Mouse (Mus musculus): ENCODE measurements around the gene Nfkbil1.

DNA sequence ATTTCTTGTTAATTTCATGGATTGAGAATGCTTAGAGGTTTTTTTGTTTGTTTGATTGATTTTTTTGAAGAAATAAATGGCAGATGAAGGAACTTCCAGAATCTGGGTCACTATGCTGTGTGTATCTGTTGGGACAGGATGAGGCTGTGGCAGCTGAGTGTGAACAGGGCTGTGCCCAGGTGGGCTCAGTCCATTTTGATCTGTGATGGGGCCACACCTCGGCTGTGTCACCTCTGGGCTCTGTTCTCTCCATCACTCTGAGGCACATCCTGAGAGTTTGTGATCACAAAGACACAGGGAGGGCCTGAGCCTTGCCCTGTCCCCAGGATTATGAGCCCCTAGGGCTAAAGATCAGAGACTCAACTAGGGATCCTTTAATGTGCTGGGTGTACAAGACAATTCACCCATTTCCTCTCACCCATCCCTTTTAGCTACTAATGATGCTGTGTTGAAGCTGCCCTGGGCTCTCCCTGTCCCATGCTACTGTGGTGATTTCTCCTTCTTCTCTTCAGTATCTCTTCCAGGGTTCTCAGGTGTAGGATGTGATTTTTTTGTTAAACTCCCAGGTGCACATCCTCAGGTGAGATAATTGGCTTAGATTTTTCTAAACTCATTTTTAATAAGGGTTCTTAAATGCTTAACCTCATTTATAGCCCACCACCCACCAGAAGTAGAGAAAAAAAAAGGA is 32.0 kb upstream of the Nfkbil1 start:
- no peak for TF ChIP-seq GATA1 (IDR thresholded peaks at IDR 0.05; ENCODE audit: borderline replicate concordance, low read length)
- TF ChIP-seq FLI1 (IDR thresholded peaks at IDR 0.05; ENCODE audit: low read length) = no peak

Data from megakaryocyte, embryonic 14.5 days (primary cell).